Mouse (Mus musculus): ENCODE measurements at regions not wholly inside any gene's neighbourhood (a gene's known extent, or its start where the extent isn't known, plus 50 kb on each side); places are given as distances from the start of the nearest gene placed in this dataset.
A peak's percentile ranks its signal among the peaks of the same experiment; 100 is the strongest.
"Not testable (repeated sequence)": the region's sequence is repeated elsewhere in the genome, so short reads cannot be mapped to it uniquely, and the experiment has no call there.

DNA sequence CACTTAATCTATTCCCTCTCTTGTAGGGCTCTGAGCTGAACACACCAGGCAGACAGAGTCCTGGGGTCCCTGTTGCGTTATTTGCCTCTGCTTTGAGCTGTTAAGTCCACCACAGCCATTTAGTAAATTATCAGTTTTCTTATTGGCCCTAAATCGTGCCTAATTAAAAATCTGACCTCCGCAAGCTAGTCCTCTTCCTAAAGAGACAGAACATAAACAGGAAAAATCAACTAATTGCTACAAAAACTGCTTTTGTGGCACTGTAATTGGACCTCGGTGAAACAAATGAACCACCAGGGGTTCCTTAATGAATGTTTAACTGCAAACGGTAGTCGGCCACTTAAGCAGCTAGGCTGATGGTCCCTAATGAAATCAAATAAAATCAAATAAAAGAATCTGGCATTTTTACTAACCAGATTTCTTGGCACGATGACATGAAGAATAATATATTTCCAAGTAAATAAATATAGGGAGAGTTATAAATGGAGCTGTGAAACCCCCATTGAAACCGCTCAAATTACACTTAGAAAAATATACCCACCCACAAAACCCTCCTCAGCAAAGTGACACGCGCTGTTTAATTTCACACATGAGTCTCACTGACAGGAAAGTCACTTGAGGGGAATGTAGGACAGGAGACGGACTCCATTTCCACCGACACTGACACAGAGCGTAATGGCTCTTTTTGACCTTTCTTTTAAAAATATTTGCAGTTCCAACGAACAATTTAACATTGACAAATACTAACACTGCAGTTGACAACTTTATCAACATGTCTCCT, 451.0 kb upstream of the Slc35b3 start:
- ATAC-seq (ENCODE audit: insufficient read depth) (no peak), DNase-seq (no peak)
- H3K4me2 ChIP-seq = no peak overlapping the region
- no peak for TF ChIP-seq CTCF (IDR thresholded peaks at IDR 0.05; ENCODE audit: low read depth)
- H3K4me3 ChIP-seq (ENCODE audit: low read depth, low read length) = no peak overlapping the region
- no peaks in the 10 kb centered on the region for H3K27me3 ChIP-seq (ENCODE audit: insufficient read depth, low read length)
- WGBS = 54% methylated on average over 14 of the region's 14 CpGs
- H3K9me3 ChIP-seq (ENCODE audit: low read depth, low read length) = no peaks in the 10 kb centered on the region
- no peak overlapping the region for H3K9ac ChIP-seq
- no peaks in the 10 kb centered on the region for H3K36me3 ChIP-seq (ENCODE audit: insufficient read depth)
- no peaks in the 10 kb centered on the region for H3K4me1 ChIP-seq (ENCODE audit: insufficient read depth)
- no peak overlapping the region for H3K27ac ChIP-seq (ENCODE audit: low read depth)

DNA sequence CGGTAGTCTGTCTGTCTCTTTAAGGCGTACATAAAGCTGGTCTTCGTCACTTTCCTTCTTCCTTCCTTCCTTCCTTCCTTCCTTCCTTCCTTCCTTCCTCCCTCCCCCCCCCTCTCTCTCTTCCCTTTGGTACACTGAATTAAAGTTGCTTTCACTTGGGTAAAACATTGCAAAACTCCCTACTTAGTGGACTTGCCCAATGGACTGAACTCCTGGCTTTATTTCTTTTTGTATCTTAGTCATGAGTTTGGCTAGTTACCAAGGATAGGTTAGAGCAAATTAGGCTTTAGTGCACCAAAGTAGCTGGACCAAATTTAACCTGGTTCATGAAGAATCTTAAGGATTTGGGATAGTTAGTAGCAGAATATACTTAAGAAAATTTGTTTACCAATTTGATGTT, 431.9 kb upstream of the Slc35b3 start:
- Histone ChIP-seq H3K27me3 (ENCODE audit: insufficient read depth, low read length) (no peaks in the 10 kb centered on the region), H3K9me3 (ENCODE audit: low read depth, low read length) (no peaks in the 10 kb centered on the region), H3K4me2 (no peak overlapping the region), H3K9ac (no peak overlapping the region), H3K4me3 (ENCODE audit: low read depth, low read length) (no peak overlapping the region), H3K27ac (ENCODE audit: low read depth) (no peak overlapping the region), H3K4me1 (ENCODE audit: insufficient read depth) (no peaks in the 10 kb centered on the region), H3K36me3 (ENCODE audit: insufficient read depth) (no peaks in the 10 kb centered on the region)
- DNase-seq = no peak
- no peak for ATAC-seq (ENCODE audit: insufficient read depth)
- no peak for TF ChIP-seq CTCF (IDR thresholded peaks at IDR 0.05; ENCODE audit: low read depth)
- 78% methylated on average over 3 of the region's 3 CpGs for WGBS

DNA sequence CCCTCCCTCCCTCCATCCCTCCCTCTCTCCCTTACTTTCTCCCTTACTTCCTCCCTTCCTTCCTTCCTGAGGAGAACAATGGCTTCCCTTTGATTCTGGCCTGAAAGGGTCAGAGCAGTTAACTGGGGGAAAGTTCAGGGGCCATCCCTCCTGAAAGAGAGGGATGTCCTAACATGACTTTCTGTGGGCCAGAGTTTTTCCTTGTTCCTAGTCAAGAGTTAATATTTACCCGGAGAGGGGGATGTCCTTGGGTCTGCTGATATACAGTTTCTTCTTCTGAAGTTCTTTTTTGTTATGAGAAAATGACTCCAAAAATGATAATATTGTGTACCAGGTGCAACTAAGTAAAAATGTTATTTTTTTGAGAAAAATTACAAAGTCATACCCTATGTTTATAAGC, 431.5 kb upstream of the Slc35b3 start:
- H3K4me1 ChIP-seq (ENCODE audit: insufficient read depth); H3K4me3 ChIP-seq (ENCODE audit: low read depth, low read length); H3K27me3 ChIP-seq (ENCODE audit: insufficient read depth, low read length); H3K36me3 ChIP-seq (ENCODE audit: insufficient read depth); ATAC-seq (ENCODE audit: insufficient read depth); H3K4me2 ChIP-seq; DNase-seq; H3K27ac ChIP-seq (ENCODE audit: low read depth); H3K9me3 ChIP-seq (ENCODE audit: low read depth, low read length); H3K9ac ChIP-seq: not testable (repeated sequence)
- 83% methylated on average over 1 of the region's 1 CpGs for WGBS

GRCm38 (mm10) chr13:39376677-39377076, 416.0 kb upstream of the Slc35b3 start:
- Histone ChIP-seq H3K27me3 (ENCODE audit: insufficient read depth, low read length) (no peaks in the 10 kb centered on the region), H3K4me3 (ENCODE audit: low read depth, low read length) (no peak overlapping the region), H3K9me3 (ENCODE audit: low read depth, low read length) (no peaks in the 10 kb centered on the region), H3K27ac (ENCODE audit: low read depth) (no peak overlapping the region), H3K4me2 (no peak overlapping the region), H3K9ac (no peak overlapping the region), H3K36me3 (ENCODE audit: insufficient read depth) (no peaks in the 10 kb centered on the region), H3K4me1 (ENCODE audit: insufficient read depth) (no peaks in the 10 kb centered on the region)
- DNase-seq (no peak), ATAC-seq (ENCODE audit: insufficient read depth) (no peak)
- 64% methylated on average over 8 of the region's 8 CpGs for WGBS
- 0 out of 2 replicates have a peak, but pooled peaks have one; percentile 17 for TF ChIP-seq CTCF (IDR thresholded peaks at IDR 0.05; ENCODE audit: low read depth)

GRCm38 (mm10) chr13:39376269-39376668, 415.6 kb upstream of the Slc35b3 start:
- no peak for ATAC-seq (ENCODE audit: insufficient read depth)
- no peak overlapping the region for H3K27ac ChIP-seq (ENCODE audit: low read depth)
- H3K36me3 ChIP-seq (ENCODE audit: insufficient read depth) = no peaks in the 10 kb centered on the region
- no peaks in the 10 kb centered on the region for H3K27me3 ChIP-seq (ENCODE audit: insufficient read depth, low read length)
- H3K4me2 ChIP-seq = no peak overlapping the region
- WGBS = 67% methylated on average over 6 of the region's 6 CpGs
- no peaks in the 10 kb centered on the region for H3K9me3 ChIP-seq (ENCODE audit: low read depth, low read length)
- H3K4me3 ChIP-seq (ENCODE audit: low read depth, low read length) = no peak overlapping the region
- no peaks in the 10 kb centered on the region for H3K4me1 ChIP-seq (ENCODE audit: insufficient read depth)
- no peak overlapping the region for H3K9ac ChIP-seq
- no peak for TF ChIP-seq CTCF (IDR thresholded peaks at IDR 0.05; ENCODE audit: low read depth)
- peak; percentile 14 for DNase-seq

- Histone ChIP-seq H3K36me3 (ENCODE audit: insufficient read depth) (no peaks in the 10 kb centered on the region), H3K4me1 (ENCODE audit: insufficient read depth) (no peaks in the 10 kb centered on the region), H3K27ac (ENCODE audit: low read depth) (no peak overlapping the region), H3K9ac (no peak overlapping the region), H3K9me3 (ENCODE audit: low read depth, low read length) (no peaks in the 10 kb centered on the region), H3K27me3 (ENCODE audit: insufficient read depth, low read length) (no peaks in the 10 kb centered on the region), H3K4me3 (ENCODE audit: low read depth, low read length) (no peak overlapping the region), H3K4me2 (no peak overlapping the region)
- WGBS = 64% methylated on average over 3 of the region's 3 CpGs
- DNase-seq (no peak), ATAC-seq (ENCODE audit: insufficient read depth) (no peak)
- TF ChIP-seq CTCF (IDR thresholded peaks at IDR 0.05; ENCODE audit: low read depth) = peak; percentile 46; the same call in 1 of the 2 replicates
Observed at GRCm38 (mm10) chr13:39372565-39372964, 411.9 kb upstream of the Slc35b3 start.

DNA sequence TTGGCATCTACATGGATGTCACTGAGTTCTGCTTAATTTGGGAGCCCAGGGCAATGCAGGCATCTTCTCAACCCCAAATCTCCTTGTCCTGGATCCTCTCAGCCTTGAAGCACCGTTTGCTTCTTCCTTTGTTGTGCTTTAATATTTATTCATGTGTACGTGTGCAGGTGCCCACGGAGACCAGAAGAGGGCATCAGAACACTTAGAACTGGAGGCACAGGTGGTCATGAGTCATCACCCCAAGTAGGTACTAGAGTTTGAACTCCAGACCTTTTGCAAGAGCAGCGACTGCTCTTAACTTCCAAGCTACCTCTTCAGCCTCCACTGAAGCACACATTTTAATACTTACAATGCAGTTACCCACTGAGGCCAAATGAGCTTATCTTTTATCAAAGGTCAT, 403.0 kb upstream of the Slc35b3 start:
- ATAC-seq (ENCODE audit: insufficient read depth) = no peak
- Histone ChIP-seq H3K9me3 (ENCODE audit: low read depth, low read length) (no peaks in the 10 kb centered on the region), H3K27me3 (ENCODE audit: insufficient read depth, low read length) (no peaks in the 10 kb centered on the region), H3K4me2 (no peak overlapping the region), H3K9ac (no peak overlapping the region), H3K4me3 (ENCODE audit: low read depth, low read length) (no peak overlapping the region), H3K4me1 (ENCODE audit: insufficient read depth) (no peaks in the 10 kb centered on the region), H3K36me3 (ENCODE audit: insufficient read depth) (no peaks in the 10 kb centered on the region), H3K27ac (ENCODE audit: low read depth) (no peak overlapping the region)
- WGBS = 46% methylated on average over 4 of the region's 4 CpGs
- peak; percentile 39 for DNase-seq
- 0 out of 2 replicates have a peak, but pooled peaks have one; percentile 37 for TF ChIP-seq CTCF (IDR thresholded peaks at IDR 0.05; ENCODE audit: low read depth)

Measured in lung, embryonic 14.5 days (tissue).